Mouse (Mus musculus): Measurements from ENCODE around the gene Klf6.
A peak's percentile ranks its signal among the peaks of the same experiment; 100 is the strongest.

Klf6 gene

DNA sequence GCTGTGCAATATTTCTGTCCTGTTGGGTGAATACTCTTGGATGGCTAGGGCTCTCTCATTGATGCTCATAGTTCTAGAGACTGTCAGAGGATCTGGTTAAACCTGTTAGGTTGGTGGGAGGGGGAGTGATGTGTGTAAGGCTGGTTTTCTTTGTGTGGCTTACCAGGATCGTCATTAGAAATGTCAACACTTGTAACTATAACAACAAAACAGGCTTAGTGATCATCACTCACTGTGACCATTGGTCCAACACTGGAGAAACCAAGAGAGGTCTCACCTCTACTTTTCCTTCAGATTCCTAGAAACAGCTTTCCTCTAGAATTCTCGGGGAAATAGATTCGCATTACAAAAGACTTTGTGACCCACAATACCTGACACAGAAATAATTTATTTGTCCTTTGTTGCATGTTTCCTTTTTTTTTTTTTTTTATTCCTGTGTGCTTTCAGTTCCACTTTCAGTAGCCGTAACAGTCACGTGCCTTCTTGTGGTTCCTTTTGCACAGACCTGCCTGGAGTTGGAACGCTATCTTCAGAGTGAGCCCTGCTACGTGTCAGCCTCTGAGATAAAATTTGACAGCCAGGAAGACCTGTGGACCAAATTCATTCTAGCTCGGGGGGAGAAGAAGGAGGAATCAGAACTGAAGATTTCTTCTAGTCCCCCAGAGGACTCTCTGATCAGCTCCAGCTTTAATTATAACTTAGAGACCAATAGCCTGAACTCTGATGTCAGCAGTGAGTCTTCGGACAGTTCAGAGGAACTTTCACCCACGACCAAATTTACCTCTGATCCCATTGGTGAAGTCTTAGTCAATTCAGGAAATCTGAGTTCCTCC lies 3.2 kb downstream of the Klf6 start:
- no peak for DNase-seq

GRCm38 (mm10) chr13:5865098-5865415 lies 3.8 kb downstream of the Klf6 start:
- no peak for DNase-seq

GRCm38 (mm10) chr13:5866091-5866490 lies 4.8 kb downstream of the Klf6 start:
- DNase-seq: no peak

DNA sequence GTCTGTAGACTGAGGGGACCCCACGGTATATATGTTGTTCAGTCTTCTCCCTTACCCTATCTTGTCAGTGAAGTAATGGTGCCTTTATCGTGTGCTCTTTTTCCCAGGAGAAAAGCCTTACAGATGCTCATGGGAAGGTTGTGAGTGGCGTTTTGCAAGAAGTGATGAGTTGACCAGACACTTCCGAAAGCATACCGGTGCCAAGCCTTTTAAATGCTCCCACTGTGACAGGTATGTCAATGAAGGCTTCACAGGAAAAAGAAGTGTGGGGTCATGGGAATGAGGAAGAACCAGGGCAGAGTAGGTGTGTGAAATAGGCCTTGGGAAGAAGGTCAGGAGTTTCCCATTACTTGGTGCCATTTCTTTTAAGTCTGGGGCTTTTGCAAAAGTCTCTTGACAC lies 5.2 kb downstream of the Klf6 start:
- no peak for DNase-seq

GRCm38 (mm10) chr13:5868376-5868775 lies 7.1 kb downstream of the Klf6 start:
- no peak for DNase-seq

GRCm38 (mm10) chr13:5869433-5869832 lies 8.2 kb downstream of the Klf6 start:
- DNase-seq: no peak

GRCm38 (mm10) chr13:5869842-5870241 lies 8.6 kb downstream of the Klf6 start:
- peak; percentile 64 for DNase-seq

- peak; percentile 83 for DNase-seq
These were observed 9.3 kb downstream of the Klf6 start for GRCm38 (mm10) chr13:5870382-5871272.

GRCm38 (mm10) chr13:5871414-5871813 lies 10.1 kb downstream of the Klf6 start:
- no peak for DNase-seq

- DNase-seq: no peak
These were observed 12.4 kb downstream of the Klf6 start for GRCm38 (mm10) chr13:5873681-5874080.

GRCm38 (mm10) chr13:5875478-5875877 lies 14.2 kb downstream of the Klf6 start:
- no peak for DNase-seq

DNA sequence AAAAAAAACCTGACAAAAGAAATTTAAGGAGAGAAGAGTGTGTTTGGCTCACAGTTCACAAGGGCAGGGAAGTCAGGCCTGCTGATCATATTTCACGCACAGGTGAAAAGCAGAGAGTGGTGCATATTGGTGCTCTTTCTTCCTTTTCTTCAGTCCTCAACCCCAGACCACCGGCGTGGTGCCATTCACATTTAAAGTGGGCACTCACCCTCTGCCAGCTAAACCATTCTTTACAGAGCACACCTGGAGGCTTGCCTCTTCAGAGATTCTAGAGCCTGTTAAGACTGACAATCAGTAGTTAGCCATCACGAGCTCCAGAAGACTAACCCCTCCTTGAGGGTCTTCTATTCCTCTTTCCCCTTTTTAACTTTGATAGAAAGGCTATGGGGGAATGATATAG lies 17.5 kb downstream of the Klf6 start:
- no peak for DNase-seq

GRCm38 (mm10) chr13:5886810-5887209 lies 25.5 kb downstream of the Klf6 start:
- no peak for DNase-seq

GRCm38 (mm10) chr13:5888164-5888563 lies 26.9 kb downstream of the Klf6 start:
- no peak for DNase-seq

DNA sequence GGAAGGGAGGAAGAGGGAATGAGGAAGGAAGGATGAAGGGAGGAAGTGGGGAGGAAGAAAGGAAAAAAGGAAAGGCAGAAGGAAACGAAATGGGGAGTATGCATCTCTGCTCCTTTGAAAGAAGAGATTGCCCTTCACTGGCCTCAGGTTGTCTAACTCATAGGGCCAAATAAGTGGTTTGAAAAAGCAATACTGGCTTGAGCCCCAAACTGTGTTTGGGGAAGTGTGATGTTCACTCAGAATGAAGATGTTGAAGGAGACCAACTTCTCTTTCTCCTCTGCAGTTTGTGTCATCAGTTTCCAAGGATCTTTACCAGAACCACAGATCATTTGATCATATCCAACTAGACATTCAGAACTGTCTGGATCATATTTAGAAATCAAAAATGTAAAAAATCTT lies 27.4 kb downstream of the Klf6 start:
- no peak for DNase-seq

GRCm38 (mm10) chr13:5890035-5890434 lies 28.8 kb downstream of the Klf6 start:
- DNase-seq: no peak

DNA sequence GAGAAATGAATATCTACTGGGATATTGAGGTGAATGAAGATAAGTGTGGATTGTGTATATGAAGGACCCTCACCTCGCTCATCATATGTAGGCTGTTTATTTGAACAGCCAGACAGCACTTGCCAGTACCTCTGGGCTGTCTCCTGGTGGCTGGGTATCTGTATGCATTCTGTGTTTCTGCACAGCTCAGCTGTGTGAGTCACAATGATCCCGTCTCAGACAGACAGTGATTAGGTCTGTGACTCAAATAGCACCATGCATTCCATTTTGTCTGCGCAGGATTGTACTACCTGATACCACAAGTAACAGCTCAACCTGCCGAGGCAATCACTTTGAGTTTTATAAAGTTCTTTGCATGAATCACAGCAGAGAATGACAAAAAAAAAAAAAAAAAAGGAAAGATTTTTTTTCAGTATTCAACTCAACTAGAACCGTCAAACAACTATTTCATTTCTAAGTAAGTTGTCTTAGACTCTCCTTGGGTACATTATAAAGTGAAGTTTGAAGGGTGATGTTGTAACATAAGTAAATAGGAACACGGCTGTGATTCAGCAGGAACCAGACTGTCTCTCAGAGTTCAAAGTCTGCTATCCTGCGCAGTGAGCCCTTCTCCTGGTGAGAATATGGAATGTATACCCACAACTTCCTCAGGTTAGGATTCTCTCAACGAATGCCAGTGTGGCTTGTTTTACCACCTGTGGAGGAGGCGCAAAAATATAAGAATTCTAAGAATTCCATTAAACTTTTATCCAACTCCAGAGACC lies 31.6 kb downstream of the Klf6 start:
- no peak for DNase-seq

DNA sequence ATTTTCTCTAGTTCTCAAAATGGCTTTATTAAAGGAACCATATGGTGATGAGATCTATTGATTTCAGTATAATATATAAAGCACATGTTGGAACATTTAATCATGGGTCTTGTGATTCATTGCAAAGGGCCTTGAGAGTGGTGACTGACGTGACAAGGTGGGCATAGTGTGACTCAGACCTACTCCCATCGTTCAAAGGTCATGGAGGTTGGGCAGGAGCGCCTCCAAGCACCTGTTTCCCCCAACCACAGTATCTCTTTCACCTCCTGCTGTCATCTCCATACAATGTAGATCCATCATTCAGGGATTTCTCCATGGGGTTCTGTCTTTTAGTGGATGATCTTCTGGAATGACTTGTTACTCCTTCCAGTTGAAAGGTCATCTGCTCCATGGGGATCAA lies 33.6 kb downstream of the Klf6 start:
- DNase-seq: no peak

- DNase-seq: no peak
These were observed 34.6 kb downstream of the Klf6 start for GRCm38 (mm10) chr13:5895851-5896250.

DNA sequence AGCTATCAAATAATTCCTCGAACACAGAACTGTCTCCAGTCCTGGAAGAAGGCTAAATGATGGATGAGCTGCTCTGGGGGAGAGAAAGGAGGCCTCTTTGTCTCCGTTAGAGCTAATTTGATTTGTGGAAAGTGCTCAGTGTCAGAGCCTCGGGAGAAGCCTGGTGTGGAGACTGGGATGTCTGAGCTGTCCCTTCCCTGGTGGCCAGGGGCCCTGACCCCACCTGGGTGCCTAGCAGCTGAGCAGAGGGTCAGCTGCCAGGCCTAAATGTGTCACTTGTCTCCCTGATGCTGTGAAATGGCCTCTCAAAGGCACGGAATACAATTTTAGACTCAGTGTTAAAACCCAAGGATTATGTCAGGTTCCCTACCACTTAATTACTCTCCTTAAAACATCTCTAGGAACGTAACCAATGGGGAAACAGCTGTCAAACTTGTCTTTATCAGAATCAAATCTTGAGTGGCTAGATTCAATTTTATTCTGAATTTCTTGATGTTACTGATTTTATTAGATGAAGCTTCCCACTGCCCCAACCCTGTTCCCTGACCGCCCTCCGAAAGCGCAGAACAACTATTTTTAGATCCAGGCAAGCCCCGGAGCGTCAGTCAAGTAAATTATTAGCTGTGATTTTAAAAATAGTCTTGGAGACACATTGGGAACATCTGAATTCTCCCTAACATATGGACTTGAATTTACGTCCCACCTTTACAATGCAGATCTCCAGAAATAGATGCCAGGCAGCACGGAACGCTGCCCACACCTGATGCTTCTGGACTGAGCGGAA lies 36.1 kb downstream of the Klf6 start:
- no peak for DNase-seq

DNA sequence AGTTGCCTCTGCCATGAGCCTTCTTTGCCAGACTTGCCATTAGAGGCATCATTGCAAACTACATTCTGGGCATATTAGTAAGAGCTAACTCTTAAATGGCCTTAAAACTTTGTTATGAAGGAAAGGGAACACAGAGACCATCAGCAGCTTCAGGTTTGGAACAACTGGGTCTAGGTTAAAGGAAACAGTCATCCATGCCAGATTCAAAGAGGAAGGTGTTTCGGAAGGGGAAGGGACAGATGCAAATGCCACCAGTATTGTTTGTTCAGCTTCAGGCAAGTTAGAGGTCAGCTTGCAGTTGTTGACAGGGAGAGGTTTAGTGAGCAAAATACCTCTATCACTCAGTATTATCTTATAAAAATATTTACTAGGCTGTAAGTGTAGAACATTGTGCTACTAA lies 37.7 kb downstream of the Klf6 start:
- no peak for DNase-seq

- no peak for DNase-seq
These were observed 38.4 kb downstream of the Klf6 start for GRCm38 (mm10) chr13:5899641-5900040.

- no peak for DNase-seq
These were observed 51.9 kb downstream of the Klf6 start for GRCm38 (mm10) chr13:5913201-5913600.
